Mouse (Mus musculus) frontal cortex, postnatal 10 days (tissue): ENCODE data around the gene Camk2g.

Source experiments
- DNase-seq, 2 experiments: peaks; one replicate each; pipeline ENCODE4 v3.0.0; 2022; ENCODE audit warnings: low spot score in 2 of 2, mixed read lengths in 1 of 2

The Camk2g gene

DNA sequence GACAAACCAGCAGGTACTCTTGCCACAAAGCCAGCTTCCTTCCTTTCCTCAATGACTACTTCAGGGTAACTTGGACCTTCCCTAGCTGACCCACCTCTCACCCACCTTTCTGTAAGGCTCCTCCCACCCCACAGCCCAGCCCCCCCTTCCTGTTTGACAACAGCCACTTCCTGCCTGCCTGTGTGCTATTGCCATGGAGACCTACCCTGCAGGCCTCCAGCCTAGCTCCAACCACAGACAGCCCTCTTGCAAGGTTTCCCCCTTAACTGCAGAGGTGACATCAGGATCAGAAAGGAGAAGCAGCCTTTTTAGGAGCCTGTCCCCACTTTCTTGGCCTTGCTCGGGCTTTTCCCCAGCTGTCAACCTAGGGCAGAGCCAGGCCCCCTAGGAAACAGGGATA lies 8.7 kb downstream of the Camk2g start:
- DNase-seq = no peak

DNA sequence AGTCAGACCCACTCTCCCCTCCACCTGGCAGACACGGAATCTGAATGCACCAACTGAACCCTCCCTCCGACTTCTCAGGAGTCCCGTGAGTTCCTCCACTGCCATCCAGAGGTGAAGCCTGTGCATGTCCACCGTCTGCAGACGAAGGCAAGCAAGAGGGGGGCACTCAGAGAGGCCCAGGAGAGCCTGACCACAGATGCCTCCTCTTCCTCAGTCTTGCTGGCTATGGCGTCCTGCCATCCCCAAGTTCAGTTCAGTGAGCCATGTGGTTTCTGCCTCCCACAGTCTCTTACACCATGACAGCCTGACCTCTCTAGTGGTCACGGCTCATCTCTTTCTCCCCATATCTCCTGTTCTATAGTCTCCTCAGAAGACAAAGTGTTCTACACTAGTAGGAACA lies 9.2 kb downstream of the Camk2g start:
- DNase-seq = no peak

DNA sequence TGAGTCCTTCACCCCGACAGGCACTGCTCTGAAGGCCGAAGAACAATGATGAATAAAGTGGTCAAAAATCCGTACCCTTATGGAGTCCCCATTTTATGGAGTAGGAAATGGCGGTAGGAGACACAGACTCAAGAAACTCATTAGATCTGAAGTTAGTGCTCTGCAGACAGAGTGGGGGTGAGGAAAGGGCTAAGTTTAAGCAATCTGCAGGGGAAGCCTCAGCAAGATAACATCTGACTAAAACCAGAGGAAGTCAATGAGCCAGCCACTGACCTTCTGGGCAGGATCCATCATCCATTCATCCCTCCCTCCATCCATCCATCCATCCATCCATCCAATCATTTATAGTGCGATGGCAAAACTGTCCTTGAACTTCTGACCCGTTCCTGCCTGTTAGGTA lies 10.4 kb downstream of the Camk2g start:
- no peak for DNase-seq

DNA sequence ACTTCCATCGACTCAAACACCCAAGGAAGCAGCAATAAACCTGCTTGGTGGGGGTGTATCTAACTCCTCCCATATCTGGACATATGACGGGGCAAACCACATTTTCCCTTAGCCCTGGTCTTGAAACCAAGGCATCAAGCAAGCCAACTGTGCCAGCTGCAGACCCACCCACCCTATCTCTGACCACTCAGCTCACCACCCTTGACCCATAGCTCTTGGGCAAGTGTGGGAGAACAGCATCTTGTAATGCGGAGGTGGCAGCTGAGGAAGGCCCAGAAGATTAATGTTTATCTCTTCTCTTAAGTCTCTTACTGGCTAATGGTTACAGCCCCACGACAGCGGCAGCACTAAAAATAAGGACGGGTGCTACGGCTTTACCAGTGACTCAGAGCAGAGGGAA lies 11.0 kb downstream of the Camk2g start:
- DNase-seq = no peak

DNA sequence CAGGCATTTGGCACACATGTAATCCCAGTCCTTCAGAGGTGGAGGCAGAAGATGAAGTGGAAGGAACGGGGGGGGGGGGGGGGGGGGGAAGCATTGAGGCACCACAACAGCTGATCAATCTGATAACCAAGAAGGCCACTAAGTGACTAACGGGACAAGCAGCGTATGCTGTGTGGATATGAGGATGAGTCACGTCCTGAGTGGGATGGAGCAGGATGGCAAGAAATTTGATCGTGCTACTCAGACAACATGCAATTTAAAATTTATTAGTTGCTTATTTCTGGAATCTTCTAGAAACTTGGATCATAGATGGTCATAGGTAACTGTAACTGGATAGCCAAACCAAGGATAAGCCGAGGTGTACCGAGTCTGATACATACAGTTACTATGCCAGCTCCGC lies 13.7 kb downstream of the Camk2g start:
- DNase-seq = no peak

DNA sequence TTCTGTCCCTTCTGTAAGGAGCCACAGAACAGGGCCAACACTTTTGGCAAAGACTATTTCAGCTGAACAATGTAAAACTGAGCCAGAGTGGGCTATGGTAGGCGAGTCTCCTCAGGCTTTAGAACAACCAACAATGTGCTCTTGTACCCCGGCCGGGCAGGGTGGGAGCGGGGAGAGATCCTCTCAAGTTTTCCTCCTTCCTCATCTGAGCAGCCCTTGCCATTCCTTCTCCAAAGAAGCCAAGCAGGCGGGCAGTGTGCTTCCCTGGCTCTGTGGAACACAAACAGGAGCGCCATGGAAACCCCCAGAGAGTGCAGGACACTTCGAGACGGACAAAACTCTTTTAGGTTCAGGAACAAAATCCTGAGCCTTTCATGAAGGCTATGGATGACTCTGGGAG lies 15.4 kb downstream of the Camk2g start:
- peak in 1 of 2 experiments; percentile 74 for DNase-seq

DNA sequence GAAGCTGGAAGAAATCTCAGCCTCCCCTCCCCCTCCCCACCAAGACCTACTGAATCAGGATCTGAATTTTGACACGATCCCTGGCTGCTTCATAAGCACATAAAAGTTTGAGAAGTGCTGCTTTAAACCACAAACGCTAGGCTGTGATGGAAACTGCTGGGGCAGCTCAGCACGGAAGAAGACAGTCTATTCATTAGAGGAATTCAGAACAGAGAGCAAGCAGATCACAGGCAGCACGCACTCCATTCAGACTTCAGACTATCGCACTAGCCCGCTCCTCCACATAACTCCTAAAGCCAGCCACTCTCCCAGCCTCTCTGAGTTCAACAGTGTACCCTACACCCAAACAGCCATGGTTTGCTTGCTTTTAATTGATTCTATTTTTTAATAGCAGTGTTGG lies 18.2 kb downstream of the Camk2g start:
- DNase-seq = no peak

DNA sequence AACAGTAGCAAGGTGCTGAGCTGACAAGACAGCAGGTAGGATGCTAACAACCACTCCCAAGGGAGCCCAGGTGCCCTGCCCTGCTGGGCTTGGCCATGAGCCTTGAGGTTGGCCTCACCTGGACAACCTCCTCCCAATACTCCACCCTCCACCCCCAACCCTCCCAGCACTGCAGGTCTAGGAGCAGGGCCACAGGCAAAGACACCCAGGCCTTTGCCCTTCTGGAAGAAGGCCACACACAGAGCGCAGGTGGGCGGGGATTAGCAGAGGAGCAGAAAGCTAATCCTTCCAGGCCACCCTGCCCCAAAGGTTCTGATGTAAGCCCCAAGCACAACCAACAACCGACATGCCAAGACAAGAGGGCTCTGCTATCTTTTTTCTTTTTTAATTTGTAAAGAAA lies 20.5 kb downstream of the Camk2g start:
- DNase-seq = no peak

DNA sequence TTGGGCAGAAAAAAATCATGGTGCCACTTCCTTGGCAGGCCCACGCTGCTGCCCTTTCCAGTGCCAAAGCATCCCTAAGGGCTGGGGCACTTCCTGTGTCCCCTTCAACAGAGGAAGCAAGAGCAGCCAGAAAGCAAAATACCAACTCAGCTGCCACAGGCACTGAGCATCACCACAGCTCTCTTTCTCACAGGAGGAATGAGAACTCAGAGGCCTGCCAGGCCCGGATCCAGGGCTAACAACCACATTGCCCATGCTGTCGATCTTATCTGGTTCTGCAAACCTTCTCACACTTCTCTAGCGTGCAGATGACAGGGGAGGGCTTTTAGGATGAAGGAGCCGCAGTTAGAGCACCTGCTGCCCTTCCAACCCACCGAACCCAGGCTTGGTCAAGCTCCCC lies 21.1 kb downstream of the Camk2g start:
- no peak for DNase-seq

DNA sequence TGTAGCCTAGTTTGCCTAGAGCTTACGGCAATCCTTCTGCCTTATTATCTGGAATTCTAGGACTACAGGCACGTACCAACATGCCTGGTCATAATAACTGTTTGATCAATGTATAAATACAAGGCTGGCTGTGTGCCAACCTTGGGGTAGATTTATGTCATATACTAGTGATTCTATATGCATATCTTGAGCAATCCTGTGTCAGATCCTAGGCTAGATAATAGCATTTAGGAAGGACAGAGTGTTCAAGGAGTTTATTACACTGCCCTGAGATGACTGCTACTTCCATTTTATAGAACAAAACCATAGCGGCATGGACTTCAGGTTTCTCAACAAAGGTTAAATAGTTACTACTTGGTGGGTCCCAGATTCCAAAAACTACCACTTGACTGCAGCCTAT lies 21.9 kb downstream of the Camk2g start:
- no peak for DNase-seq

DNA sequence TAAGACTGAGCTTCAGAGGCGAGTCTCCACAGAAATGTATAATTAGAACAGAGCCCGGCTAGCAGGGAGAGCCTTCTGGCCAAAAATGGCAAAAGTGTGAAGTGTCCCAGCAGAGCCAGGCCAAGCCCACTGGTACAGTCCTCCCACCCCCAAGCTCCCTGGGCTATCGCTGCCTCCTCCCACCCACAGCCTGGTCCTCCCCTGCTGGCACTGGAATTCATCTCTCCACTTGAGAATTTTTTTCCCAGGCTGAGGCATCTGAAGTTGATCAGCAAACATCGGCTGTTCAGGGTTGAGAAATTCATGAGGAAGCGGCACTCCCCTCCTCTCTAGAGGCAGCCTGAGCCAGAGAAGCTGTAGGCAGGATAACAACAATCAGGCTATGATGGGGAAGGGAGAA lies 25.3 kb downstream of the Camk2g start:
- DNase-seq = no peak

DNA sequence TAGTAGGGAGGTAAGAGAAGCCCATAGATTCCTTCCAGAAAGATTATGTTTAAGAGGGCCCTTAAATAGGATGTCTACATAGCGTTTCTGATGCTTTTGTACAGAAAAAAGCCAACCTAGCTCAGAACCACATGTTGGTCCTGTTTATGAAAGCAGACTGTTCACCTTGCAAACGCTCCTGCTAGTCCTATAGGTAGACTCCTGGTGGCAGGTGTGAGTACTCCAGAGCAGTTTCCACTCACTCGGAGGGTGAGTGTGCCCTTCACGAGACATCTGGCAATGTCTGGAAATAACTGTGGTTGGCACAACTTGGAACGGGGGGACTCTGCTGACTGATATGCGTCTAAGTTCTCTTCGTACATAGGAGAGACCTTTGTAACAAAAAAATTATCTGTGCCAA lies 26.0 kb downstream of the Camk2g start:
- DNase-seq = no peak

DNA sequence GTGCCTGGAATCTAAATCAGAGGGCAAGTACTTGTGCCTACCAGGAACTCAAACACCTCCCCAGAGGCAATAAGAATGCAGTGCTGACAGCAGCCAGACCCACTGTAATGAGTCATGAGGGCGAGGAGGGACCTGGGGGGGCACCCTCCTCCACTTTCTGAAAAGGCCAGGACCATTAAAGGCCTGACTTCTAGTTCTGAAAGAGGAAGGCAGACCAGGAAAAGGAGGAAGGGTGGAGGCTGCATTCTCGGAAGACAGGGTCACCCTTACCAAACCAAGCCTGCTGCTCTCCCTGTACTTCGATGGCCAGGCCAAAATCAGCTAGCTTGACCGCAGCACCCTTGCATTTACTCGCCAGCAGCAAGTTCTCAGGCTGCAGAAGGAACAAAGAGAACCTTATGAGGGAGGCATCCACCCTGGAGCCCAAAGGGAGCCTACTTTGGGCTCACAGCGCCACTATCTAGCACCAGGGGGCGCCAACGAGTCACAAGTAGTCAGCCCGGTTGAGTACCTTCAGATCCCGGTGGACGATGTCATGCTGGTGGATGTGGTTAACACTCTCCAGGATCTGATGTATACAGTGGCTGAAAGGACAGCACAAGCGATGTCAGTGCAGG lies 28.1 kb downstream of the Camk2g start:
- peak; percentile 68 to 81 for DNase-seq

DNA sequence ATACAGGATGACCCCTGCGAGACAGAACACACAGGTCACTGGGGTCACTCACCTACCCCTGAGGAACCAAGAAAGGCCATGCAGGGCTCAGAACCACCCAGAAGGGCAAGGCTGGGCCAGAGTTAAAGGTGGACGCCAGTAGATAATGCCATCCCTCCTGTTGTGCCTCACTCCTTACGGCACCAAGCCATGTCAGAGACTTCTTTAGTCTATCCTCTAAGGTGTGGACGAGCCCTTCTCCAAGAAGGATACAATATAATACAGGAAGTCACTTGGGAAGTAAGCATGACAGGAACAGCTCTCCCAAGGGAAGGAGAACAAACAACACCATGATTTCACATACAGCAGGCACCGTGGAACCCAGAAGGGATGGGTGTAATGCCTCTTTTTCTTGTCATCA lies 28.9 kb downstream of the Camk2g start:
- DNase-seq = no peak

DNA sequence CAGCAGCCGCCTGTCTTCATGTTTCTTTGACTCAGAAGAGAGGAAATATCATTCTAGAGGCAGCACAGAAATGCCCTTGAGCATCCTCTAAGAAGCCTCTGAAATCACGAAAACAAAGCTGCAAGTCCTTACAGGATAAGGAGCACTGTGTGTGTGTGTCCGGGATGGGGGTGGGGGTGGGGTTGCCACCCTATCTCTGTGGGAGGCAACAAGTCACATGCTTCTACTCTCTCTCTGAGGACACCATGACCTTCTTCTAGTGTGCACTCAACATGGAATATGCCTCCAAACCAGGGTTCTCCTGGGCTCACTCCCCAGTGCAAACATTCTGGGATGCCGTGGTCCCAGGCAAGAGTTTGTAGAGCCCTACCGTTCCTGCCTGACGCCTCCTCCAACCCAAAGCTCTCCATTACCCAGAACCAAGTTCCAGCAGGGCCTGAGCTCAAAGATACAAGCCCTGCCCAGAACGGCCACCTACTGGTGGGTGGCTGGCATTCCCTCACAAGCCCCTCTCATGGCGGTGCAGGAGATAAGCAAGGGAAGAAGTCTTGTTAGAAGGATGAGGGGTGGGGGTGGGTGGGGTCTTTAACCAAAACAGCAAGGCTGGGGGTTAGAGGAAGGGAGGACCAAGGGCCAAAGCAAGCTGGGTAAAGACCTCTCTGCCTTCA lies 35.0 kb downstream of the Camk2g start:
- DNase-seq = no peak

DNA sequence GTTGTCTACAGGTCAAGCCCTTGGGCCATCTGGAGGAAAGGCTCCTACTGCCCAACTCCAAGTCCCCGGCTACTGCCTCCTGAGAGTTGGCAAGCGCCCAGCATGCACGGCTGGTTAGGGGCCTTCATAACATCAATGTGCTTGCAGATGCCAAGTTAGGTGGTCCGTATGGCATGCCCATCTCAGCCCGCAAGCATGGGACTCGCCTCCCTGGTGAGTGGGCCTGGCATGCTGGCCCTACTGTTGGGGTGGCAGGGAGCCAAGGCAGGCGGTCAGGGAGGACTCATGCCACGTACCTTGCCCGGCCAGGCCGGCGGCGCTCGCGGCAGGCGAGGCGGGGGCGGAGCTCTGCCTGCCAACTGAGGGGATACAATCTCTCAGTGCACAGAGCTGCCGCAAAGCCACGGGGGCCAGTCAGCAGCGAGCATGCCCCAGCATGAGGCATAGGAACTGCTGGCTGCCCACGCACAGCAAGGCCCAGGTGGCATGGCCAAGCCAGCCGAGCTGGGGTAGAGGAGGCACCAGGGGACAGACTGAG lies 36.4 kb downstream of the Camk2g start:
- DNase-seq = no peak

DNA sequence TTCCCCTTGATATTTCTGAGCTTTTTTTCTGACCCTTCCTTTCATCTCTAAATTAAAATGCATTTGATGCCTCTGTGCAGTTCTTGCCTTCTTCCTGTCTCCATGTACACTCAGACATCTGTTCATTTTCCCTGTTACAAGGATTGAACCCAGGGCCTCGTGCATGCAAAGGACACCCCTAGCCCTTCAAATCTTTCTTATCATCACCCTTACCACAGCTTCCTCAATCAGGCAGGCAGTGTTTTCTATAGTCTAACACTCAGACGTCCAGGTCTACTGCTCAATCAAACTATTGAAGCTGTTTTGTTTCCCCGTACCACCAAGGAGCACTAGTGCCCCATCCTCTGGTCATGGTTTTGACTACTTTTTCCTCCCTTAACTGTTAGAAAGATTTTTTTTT lies 40.1 kb downstream of the Camk2g start:
- no peak for DNase-seq

DNA sequence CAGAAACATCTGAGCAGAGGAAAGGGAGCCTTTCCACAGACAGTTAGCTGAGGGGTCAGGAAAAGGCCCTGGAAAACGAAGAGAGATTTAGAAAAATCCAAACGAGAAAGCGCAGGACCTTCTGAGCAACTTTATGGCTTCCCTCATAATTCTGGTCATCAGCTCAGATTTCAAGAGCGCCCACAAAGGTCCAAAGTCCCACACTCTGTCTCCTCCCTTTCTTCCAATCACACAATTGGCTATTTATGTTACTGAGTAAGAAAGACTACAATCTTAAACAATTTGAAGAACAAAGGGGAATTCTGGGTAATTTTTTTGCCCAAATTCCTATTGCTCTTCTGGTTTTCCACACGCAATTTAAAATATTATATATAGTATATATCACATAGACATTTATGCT lies 43.4 kb downstream of the Camk2g start:
- no peak for DNase-seq

DNA sequence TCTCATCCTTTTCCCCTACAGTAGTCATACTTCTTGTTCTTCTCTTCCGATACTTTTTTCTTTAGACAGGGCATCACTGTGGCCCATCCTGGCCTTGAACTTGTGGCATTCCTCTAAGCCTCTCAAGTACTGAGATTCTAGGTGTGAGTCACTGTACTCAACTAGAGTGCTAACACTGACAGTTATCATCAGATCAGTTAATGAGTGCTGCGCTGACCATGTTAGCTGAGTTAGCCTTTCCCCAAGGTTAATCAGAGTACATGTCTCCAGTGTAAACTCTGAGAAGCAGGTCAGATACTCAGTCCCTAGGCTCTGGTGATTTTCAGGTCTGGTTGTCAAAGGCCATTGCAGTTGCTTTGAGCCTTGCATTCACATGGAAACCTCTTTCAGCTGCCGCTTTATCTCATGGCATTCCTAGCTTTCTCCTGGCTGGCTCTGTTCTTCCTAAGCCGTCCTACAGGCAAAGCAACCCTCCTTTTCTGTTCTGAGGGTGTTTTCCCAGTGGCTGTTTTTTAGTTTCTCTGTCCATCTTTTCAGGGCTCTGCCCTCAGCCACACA lies 44.3 kb downstream of the Camk2g start:
- DNase-seq = no peak

DNA sequence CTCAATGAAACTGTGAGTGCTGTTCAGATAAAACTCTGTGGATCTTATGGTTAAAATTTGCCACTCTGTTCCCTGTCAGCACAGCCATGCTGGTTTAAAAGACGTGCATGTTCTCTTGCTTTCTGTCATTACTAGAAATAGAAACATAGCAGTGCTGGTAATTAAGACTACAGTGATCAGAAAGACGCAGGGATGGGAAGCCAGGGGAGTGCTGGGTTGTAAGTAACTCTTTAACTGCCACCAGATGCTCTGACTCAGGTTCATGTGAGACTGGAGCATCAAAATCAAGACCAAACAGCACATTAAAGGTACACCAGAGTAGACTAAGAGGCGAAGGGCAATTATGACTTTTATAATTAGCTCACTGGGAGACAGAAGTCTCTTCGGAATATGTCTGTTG lies 45.5 kb downstream of the Camk2g start:
- DNase-seq = no peak

DNA sequence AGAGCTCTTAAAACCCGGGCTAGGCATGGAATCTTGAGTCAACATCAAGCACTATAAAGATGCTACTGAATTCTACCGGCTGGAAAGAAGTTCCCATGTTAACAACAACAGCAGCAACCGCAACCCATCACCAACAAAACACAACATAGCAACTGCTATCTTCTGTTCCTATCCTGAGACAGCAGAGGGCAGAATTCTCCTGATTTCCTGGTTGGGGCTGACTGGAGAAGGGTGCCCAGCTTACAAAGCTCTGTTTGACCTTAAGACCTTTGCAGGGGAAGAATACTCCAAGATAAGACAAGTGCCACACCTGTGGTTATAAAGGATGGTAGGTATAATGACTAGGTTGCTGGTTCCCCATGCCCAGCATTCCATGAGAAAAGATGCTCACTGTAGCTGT lies 47.0 kb downstream of the Camk2g start:
- DNase-seq = no peak

DNA sequence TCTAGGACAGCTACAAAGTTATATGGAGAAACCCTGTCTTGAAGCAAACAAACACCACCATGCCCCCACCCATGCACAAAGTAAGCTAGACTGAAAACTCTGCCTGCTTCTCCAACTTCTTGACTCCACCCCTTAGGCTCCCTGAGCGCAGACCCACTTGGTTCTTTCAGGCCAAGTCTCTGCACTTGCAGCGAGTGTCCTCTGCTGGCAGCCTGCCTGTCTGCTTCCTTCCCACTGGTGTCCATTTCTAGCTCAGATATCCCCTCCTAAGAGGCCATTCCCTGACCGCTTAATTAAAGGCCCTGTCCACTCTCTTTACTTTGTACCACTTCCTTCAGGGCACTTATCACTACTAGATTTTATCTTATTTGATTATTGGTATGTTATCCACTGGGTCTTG lies 50.3 kb downstream of the Camk2g start:
- DNase-seq = no peak

DNA sequence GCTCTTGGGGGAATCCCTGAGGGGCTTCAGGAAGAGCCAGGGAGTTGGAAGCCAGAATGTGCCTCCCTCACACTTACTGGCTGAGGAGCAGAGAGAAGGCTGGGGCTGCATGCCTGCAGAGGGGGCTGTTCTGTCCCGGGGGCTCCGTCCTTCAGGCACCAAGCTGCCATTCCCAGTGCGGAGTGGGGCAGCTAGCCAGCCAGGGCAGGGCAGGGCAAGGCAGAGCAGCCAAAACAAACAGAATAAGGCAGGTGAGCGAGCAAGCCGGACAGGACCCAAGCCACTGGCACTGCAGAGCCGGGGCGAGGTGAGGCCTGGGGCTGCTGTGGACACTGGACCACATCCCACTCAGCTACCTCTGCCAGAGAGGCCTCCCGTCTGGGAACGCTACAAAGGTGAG lies 52.6 kb downstream of the Camk2g start:
- DNase-seq = no peak
